Mouse (Mus musculus): ENCODE results near the gene Khk.

DNA sequence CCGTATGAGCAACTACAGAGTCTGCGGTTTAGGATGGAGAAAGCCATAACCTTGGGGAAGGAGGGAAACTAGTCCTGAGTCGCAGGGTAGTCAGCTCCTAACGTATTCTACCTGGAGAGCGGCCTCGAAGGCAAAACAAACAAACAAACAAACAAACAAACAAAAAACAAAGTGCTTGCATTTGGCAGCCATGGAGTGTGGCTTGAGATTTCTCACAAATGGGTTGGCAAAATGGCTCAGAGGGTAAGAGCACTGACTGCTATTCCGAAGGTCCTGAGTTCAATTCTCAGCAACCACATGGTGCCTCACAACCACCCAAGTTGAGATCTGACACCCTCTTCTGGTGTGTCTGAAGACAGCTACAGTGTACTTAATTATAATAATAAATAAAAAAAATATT is 11.4 kb upstream of the Khk start:
- no peak for TF ChIP-seq CTCF (IDR thresholded peaks at IDR 0.05; ENCODE audit: low read depth)
- no peak for TF ChIP-seq EP300 (IDR thresholded peaks at IDR 0.05; ENCODE audit: low read depth)

Data from heart, postnatal 0 days (tissue).